Mouse (Mus musculus) stomach, postnatal 0 days (tissue): ENCODE measurements around the gene Zfp992.

Experiments used
- CTCF ChIP-seq: IDR thresholded peaks from 2 replicates; pipeline ENCODE4 v1.5.1; 2016; ENCODE audit warnings: antibody characterized with exemption, low read depth, mild to moderate bottlenecking, moderate library complexity
- EP300 ChIP-seq: optimal IDR thresholded peaks from 2 replicates; pipeline ENCODE3; 2016; ENCODE audit warnings: antibody characterized with exemption

- TF ChIP-seq EP300 (no peak), CTCF (no peak)
Measured at GRCm38 (mm10) chr4:146516474-146516873, 67.7 kb downstream of the Zfp992 start.
